Mouse (Mus musculus) limb, embryonic 11.5 days (tissue): Measurements from ENCODE around the gene Tmem121b. TPM values are rescaled to one million over a fixed set of nuclear protein-coding genes. Genes with fewer than 3 reads are reported as not detected.

Source experiments
- ATAC-seq: fragments of 200-750 bp; cut with Nextera tagmentation; 2 replicates; pipeline ENCODE4 v1.8.0; 2017; ENCODE audit warnings: low read depth; ENCODE audit not compliant: insufficient number of reproducible peaks, low FRiP score, low TSS enrichment
- DNase-seq: peaks from one replicate; pipeline ENCODE4 v3.0.0-alpha.2; 2015; ENCODE audit warnings: low spot score
- H3K27ac ChIP-seq: fragments of 300-500 bp; sonication (generic); replicated peaks from 2 replicates; pipeline ENCODE4 v1.5.1; 2014; ENCODE audit warnings: low read depth, mild to moderate bottlenecking, low read length
- H3K27me3 ChIP-seq: fragments of 300-500 bp; sonication (generic); 2 replicates; pipeline ENCODE4 v1.6.1; 2014; ENCODE audit warnings: mild to moderate bottlenecking, low read length, mixed read lengths; ENCODE audit not compliant: control insufficient read depth, insufficient read depth
- H3K36me3 ChIP-seq: fragments of 300-500 bp; sonication (generic); 2 replicates; pipeline ENCODE4 v1.6.1; 2014; ENCODE audit warnings: mild to moderate bottlenecking, low read length, moderate library complexity, mixed read lengths; ENCODE audit not compliant: control insufficient read depth, insufficient read depth
- H3K4me1 ChIP-seq: fragments of 300-500 bp; sonication (generic); 2 replicates; pipeline ENCODE4 v1.6.1; 2014; ENCODE audit warnings: low read length, mixed read lengths; ENCODE audit not compliant: control insufficient read depth, insufficient read depth
- H3K4me2 ChIP-seq: fragments of 300-500 bp; sonication (generic); 2 replicates; pipeline ENCODE4 v1.6.1; 2014; ENCODE audit warnings: low read depth, mild to moderate bottlenecking, moderate library complexity; ENCODE audit not compliant: severe bottlenecking
- H3K4me3 ChIP-seq: fragments of 300-500 bp; sonication (generic); 2 replicates; pipeline ENCODE4 v1.5.1; 2014; ENCODE audit warnings: low read depth, low read length
- H3K9ac ChIP-seq: fragments of 300-500 bp; sonication (generic); 2 replicates; pipeline ENCODE4 v1.6.1; 2014; ENCODE audit warnings: mild to moderate bottlenecking, low read length
- H3K9me3 ChIP-seq: fragments of 300-500 bp; sonication (generic); 2 replicates; pipeline ENCODE4 v1.6.1; 2016; ENCODE audit warnings: low read length; ENCODE audit not compliant: control insufficient read depth
- WGBS: fragments of 180-500 bp; shearing (Covaris S2); extraction: QIAGEN DNeasy Blood & Tissue Kit; methylation state at CpG from one replicate; pipeline ENCODE4 v1.1.7; 2014; 5-methylcytosine and 5-hydroxymethylcytosine counted together
- polyA plus RNA-seq: library from polyadenylated mRNA; unstranded; fragments of >200 nt; fragmentation: Nextera tagmentation; extraction: Ambion mirVana; gene quantifications from 2 replicates; pipeline ENCODE4 v1.2.1, GENCODE M21; 2014

The Tmem121b gene
- polyA plus RNA-seq, 1 experiment from 2014 or later, result 0.15 TPM

GRCm38 (mm10) chr6:120480361-120480760 is 13.2 kb downstream of the Tmem121b start:
- ATAC-seq (no peak), DNase-seq (no peak)
- Histone ChIP-seq H3K36me3 (no peaks in the 10 kb centered on the region), H3K9ac (no peak overlapping the region), H3K4me1 (no peaks in the 10 kb centered on the region), H3K27me3 (no peaks in the 10 kb centered on the region), H3K9me3 (no peaks in the 10 kb centered on the region), H3K4me2 (no peak overlapping the region), H3K27ac (no peak overlapping the region), H3K4me3 (no peak overlapping the region)
- 87% methylated on average over 5 of the region's 5 CpGs for WGBS

DNA sequence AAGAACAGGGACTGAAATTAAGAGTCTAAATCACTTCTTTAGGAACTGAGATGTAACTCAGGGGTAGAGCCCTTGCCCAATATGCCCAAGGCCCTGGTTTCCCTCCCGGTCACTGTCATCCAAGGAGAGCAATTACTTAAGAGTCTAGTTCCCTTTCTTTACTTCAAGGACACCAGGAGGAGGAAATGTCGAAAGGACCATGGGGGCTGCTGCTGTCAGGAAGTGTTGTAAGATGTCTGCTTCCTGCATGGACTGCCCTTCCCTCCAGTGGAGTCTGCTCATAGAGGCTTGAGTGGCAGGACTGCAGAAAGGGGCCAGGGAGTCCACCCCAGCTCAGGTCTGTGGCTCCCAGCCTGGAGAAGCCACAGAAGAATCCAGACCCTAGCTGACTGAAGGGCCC is 14.3 kb downstream of the Tmem121b start:
- H3K27me3 ChIP-seq, result no peaks in the 10 kb centered on the region
- 82% methylated on average over 2 of the region's 2 CpGs for WGBS
- H3K36me3 ChIP-seq, result no peaks in the 10 kb centered on the region
- no peak overlapping the region for H3K9ac ChIP-seq
- H3K4me1 ChIP-seq, result no peaks in the 10 kb centered on the region
- no peak overlapping the region for H3K4me3 ChIP-seq
- DNase-seq, result no peak
- H3K9me3 ChIP-seq, result no peaks in the 10 kb centered on the region
- H3K27ac ChIP-seq, result no peak overlapping the region
- H3K4me2 ChIP-seq, result no peak overlapping the region
- ATAC-seq, result no peak

DNA sequence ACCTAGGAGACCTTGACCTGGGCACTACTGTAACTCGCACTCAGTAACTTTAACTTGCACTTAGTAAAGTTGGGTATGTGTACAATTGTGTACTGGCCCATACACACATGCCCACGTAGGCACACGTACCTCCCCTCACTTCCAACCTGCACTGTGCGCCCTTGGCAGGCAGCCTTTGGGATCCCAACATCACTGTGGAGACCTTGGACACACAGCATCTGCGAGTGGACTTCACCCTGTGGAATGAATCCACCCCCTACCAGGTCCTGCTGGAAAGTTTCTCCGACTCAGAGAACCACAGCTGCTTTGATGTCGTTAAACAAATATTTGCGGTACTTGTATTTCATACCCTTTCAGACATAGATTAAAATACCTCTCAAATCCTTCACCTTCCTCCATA is 18.3 kb downstream of the Tmem121b start:
- H3K9me3 ChIP-seq, result no peaks in the 10 kb centered on the region
- WGBS, result 84% methylated on average over 8 of the region's 8 CpGs
- H3K4me1 ChIP-seq, result peaks cover 6% of the 10 kb centered on the region; the same call in 1 of the 2 replicates
- no peak overlapping the region for H3K9ac ChIP-seq
- no peaks in the 10 kb centered on the region for H3K27me3 ChIP-seq
- no peak overlapping the region for H3K4me2 ChIP-seq
- no peak overlapping the region for H3K27ac ChIP-seq
- ATAC-seq (no peak), DNase-seq (no peak)
- H3K4me3 ChIP-seq, result no peak overlapping the region
- H3K36me3 ChIP-seq, result no peaks in the 10 kb centered on the region

GRCm38 (mm10) chr6:120473427-120473826 is 20.2 kb downstream of the Tmem121b start:
- Histone ChIP-seq H3K27me3 (no peaks in the 10 kb centered on the region), H3K9me3 (no peaks in the 10 kb centered on the region), H3K36me3 (no peaks in the 10 kb centered on the region), H3K4me2 (no peak overlapping the region), H3K4me3 (no peak overlapping the region), H3K4me1 (peaks cover 6% of the 10 kb centered on the region; the same call in 1 of the 2 replicates), H3K9ac (no peak overlapping the region), H3K27ac (no peak overlapping the region)
- no peak for DNase-seq
- no peak for ATAC-seq
- WGBS, result 54% methylated on average over 5 of the region's 5 CpGs

GRCm38 (mm10) chr6:120472455-120473140 is 21.0 kb downstream of the Tmem121b start:
- no peaks in the 10 kb centered on the region for H3K27me3 ChIP-seq
- no peak overlapping the region for H3K4me2 ChIP-seq
- H3K27ac ChIP-seq, result no peak overlapping the region
- no peaks in the 10 kb centered on the region for H3K9me3 ChIP-seq
- WGBS, result 21% methylated on average over 8 of the region's 8 CpGs
- H3K4me1 ChIP-seq, result peaks cover 6% of the 10 kb centered on the region; the same call in 1 of the 2 replicates
- no peak for DNase-seq
- ATAC-seq, result no peak
- H3K36me3 ChIP-seq, result no peaks in the 10 kb centered on the region
- no peak overlapping the region for H3K4me3 ChIP-seq
- H3K9ac ChIP-seq, result no peak overlapping the region

GRCm38 (mm10) chr6:120471991-120472441 is 21.6 kb downstream of the Tmem121b start:
- H3K27me3 ChIP-seq, result no peaks in the 10 kb centered on the region
- H3K27ac ChIP-seq, result no peak overlapping the region
- ATAC-seq, result no peak
- H3K4me1 ChIP-seq, result peaks cover 6% of the 10 kb centered on the region; the same call in 1 of the 2 replicates
- 10% methylated on average over 5 of the region's 5 CpGs for WGBS
- no peak overlapping the region for H3K9ac ChIP-seq
- DNase-seq, result no peak
- no peaks in the 10 kb centered on the region for H3K36me3 ChIP-seq
- no peak overlapping the region for H3K4me3 ChIP-seq
- H3K4me2 ChIP-seq, result no peak overlapping the region
- no peaks in the 10 kb centered on the region for H3K9me3 ChIP-seq

GRCm38 (mm10) chr6:120470666-120471065 is 22.9 kb downstream of the Tmem121b start:
- no peaks in the 10 kb centered on the region for H3K9me3 ChIP-seq
- no peak overlapping the region for H3K27ac ChIP-seq
- no peaks in the 10 kb centered on the region for H3K27me3 ChIP-seq
- no peak overlapping the region for H3K9ac ChIP-seq
- peaks cover 6% of the 10 kb centered on the region; the same call in 1 of the 2 replicates for H3K4me1 ChIP-seq
- ATAC-seq (no peak), DNase-seq (no peak)
- H3K4me2 ChIP-seq, result no peak overlapping the region
- H3K36me3 ChIP-seq, result no peaks in the 10 kb centered on the region
- no peak overlapping the region for H3K4me3 ChIP-seq
- WGBS, result 80% methylated on average over 1 of the region's 1 CpGs

DNA sequence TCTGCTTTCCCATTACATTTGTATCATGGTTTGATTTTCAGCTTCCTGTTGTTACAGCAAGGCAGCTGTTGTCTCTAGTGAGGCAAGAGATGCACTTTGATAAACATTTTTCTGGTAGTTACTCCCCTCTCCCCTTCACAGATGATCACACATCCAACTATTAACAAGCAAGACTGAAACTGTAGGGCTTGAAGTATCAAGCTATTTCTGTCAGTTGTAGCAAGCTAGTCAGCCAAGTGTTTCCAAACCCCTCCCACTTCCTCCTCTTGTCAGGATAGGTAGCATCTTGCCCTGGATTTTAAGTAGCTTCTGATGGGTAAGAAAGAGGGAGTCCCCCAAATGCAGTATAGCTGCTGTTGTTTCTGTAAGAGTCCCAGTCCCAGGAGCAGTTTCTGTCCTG is 23.8 kb downstream of the Tmem121b start:
- H3K4me3 ChIP-seq, result no peak overlapping the region
- H3K4me2 ChIP-seq, result no peak overlapping the region
- no peaks in the 10 kb centered on the region for H3K9me3 ChIP-seq
- no peak overlapping the region for H3K27ac ChIP-seq
- no peak for DNase-seq
- peaks cover 6% of the 10 kb centered on the region; the same call in 1 of the 2 replicates for H3K4me1 ChIP-seq
- H3K36me3 ChIP-seq, result no peaks in the 10 kb centered on the region
- ATAC-seq, result no peak
- H3K27me3 ChIP-seq, result peaks cover 1% of the 10 kb centered on the region; the same call in 1 of the 2 replicates
- no peak overlapping the region for H3K9ac ChIP-seq

GRCm38 (mm10) chr6:120469268-120469667 is 24.3 kb downstream of the Tmem121b start:
- no peak for DNase-seq
- Histone ChIP-seq H3K9me3 (no peaks in the 10 kb centered on the region), H3K4me1 (peaks cover 6% of the 10 kb centered on the region), H3K9ac (no peak overlapping the region), H3K4me2 (no peak overlapping the region), H3K27ac (no peak overlapping the region), H3K4me3 (no peak overlapping the region), H3K27me3 (peaks cover 5% of the 10 kb centered on the region; the same call in 1 of the 2 replicates), H3K36me3 (no peaks in the 10 kb centered on the region)
- WGBS, result 64% methylated on average over 3 of the region's 3 CpGs
- no peak for ATAC-seq
